ENCODE assay signal across 27 mouse cellular contexts in the genomic region with DNA sequence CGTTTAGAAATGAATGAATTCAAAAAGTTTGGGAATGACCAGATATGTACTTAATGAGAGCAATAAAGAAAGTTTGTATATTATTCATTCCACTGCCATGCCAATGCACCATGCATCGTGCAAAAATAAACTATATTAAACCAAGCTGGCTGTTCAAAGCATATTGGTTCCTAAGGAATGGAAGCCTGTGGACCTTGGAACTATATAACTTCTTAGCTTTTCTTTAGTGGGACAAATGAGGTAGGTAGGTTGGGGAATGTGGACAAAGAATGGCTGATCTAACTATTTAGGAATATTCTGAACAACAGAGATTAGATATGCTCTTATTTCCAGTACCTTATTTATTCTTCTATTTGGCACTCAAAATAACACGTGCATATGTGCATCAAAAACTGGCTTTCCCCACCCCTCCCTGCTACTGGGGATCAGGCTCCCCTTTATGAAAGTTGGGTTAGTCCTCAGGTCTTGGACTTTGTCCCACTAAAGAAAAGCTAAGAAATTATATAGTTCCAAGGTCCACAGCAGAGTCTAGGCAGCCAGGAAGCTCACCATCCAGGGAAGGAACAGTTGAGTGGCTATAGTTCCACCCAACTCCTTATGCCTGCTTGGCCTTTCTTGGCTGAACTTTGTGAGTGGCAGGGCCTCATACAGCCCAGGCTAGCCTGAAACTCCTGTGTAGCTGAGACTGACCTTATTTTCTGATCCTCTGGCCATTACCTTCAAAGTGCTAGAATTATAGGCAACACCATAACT.
A peak's percentile ranks its signal among the peaks of the same experiment; 100 is the strongest.
DNase-seq lines count a peak whose midpoint lies in the region; ATAC-seq lines count a peak whose summit lies in the region.
"Had no signal": no experiment of that assay in that cellular context is flagged by ENCODE, and none has a peak within 500 bp of the region (broad histone marks: within the 10 kb centered on the region; RNA-seq: fewer than 3 reads in every experiment).

No protein-coding gene starts in this region.

- H3K9me3 ChIP-seq in intestine, embryonic 14.5 days (ENCODE audit: control insufficient read depth, low read length) = no peaks in the 10 kb centered on the region
- no peaks in the 10 kb centered on the region for H3K9me3 ChIP-seq in intestine, embryonic 15.5 days
- no peaks in the 10 kb centered on the region for H3K9me3 ChIP-seq in stomach, embryonic 16.5 days (replicated peaks; ENCODE audit: control insufficient read depth, low read length)
- H3K9me3 ChIP-seq in heart, embryonic 10.5 days = no peaks in the 10 kb centered on the region
- H3K9me3 ChIP-seq: embryonic facial prominence, embryonic 10.5 days; embryonic facial prominence, embryonic 13.5 days; forebrain, embryonic 10.5 days; forebrain, embryonic 13.5 days; hindbrain, embryonic 13.5 days had no signal

- no peaks in the 10 kb centered on the region for H3K4me1 ChIP-seq in intestine, embryonic 14.5 days (replicated peaks; ENCODE audit: control insufficient read depth, insufficient read depth, low read length)
- H3K4me1 ChIP-seq in intestine, embryonic 15.5 days (replicated peaks) = peaks cover 7% of the 10 kb centered on the region; the same call in 1 of the 2 replicates
- H3K4me1 ChIP-seq in stomach, embryonic 16.5 days (ENCODE audit: control insufficient read depth, insufficient read depth, low read length) = no peaks in the 10 kb centered on the region
- peaks cover 15% of the 10 kb centered on the region for H3K4me1 ChIP-seq in heart, embryonic 10.5 days
- H3K4me1 ChIP-seq: embryonic facial prominence, embryonic 10.5 days; forebrain, embryonic 10.5 days; forebrain, embryonic 13.5 days had no signal

- H3K27ac ChIP-seq in intestine, embryonic 14.5 days (ENCODE audit: low read depth) = no peak overlapping the region
- peak overlapping the region; percentile 61 for H3K27ac ChIP-seq in intestine, embryonic 15.5 days
- H3K27ac ChIP-seq in stomach, embryonic 16.5 days (ENCODE audit: low read length) = no peak overlapping the region
- H3K27ac ChIP-seq in heart, embryonic 10.5 days = no peak overlapping the region
- H3K27ac ChIP-seq: embryonic facial prominence, embryonic 10.5 days; embryonic facial prominence, embryonic 13.5 days; forebrain, embryonic 10.5 days; forebrain, embryonic 13.5 days; heart, adult 2 months; hindbrain, embryonic 13.5 days had no signal

- DNase-seq in intestine, embryonic 14.5 days (ENCODE audit: low spot score) = no peak
- peak; percentile 67 for DNase-seq in large intestine, adult 2 months (ENCODE audit: low read depth, low spot score)
- no peak for DNase-seq in heart, embryonic 10.5 days (ENCODE audit: low spot score)
- DNase-seq in left cerebral cortex, adult 18-20 months (ENCODE audit: low spot score in 2 of 2) = no peak
- no peak for DNase-seq in cerebellum, postnatal 25 days
- DNase-seq: adrenal gland, adult 2 months; adrenal gland, postnatal 14 days; cerebellum, adult 11 months; cerebellum, adult 2 months; cerebellum, adult 9-11 months; cerebellum, postnatal 36 days; embryo, embryonic 11 days; gastrocnemius, postnatal 10 days; gastrocnemius, postnatal 36 days; heart, adult 2 months had no signal

- no peak overlapping the region for H3K9ac ChIP-seq in intestine, embryonic 14.5 days (ENCODE audit: low read length)
- no peak overlapping the region for H3K9ac ChIP-seq in intestine, embryonic 15.5 days
- H3K9ac ChIP-seq in stomach, embryonic 16.5 days (ENCODE audit: low read length) = no peak overlapping the region
- H3K9ac ChIP-seq: embryonic facial prominence, embryonic 13.5 days; forebrain, embryonic 13.5 days; hindbrain, embryonic 13.5 days had no signal

- no peak overlapping the region for H3K4me3 ChIP-seq in intestine, embryonic 14.5 days (ENCODE audit: low read depth, low read length)
- no peak overlapping the region for H3K4me3 ChIP-seq in intestine, embryonic 15.5 days (replicated peaks)
- H3K4me3 ChIP-seq in stomach, embryonic 16.5 days (replicated peaks; ENCODE audit: low read length) = no peak overlapping the region
- H3K4me3 ChIP-seq in heart, embryonic 10.5 days = no peak overlapping the region
- H3K4me3 ChIP-seq: embryonic facial prominence, embryonic 10.5 days; embryonic facial prominence, embryonic 13.5 days; erythroblast, embryonic 14.5 days; forebrain, embryonic 10.5 days; forebrain, embryonic 13.5 days; heart, adult 2 months; hindbrain, embryonic 13.5 days had no signal

- no peaks in the 10 kb centered on the region for H3K36me3 ChIP-seq in intestine, embryonic 14.5 days (ENCODE audit: control insufficient read depth, insufficient read depth, low read length)
- H3K36me3 ChIP-seq in intestine, embryonic 15.5 days = no peaks in the 10 kb centered on the region
- H3K36me3 ChIP-seq in stomach, embryonic 16.5 days (ENCODE audit: control insufficient read depth, insufficient read depth, low read length) = 0 out of 2 replicates have a peak, but pooled peaks cover 3% of the 10 kb centered on the region
- H3K36me3 ChIP-seq in heart, embryonic 10.5 days = no peaks in the 10 kb centered on the region

- ATAC-seq in intestine, embryonic 14.5 days (replicated peaks; ENCODE audit: low FRiP score, low TSS enrichment, low read depth) = 0 out of 2 replicates have a peak, but pooled peaks have one; percentile 58
- ATAC-seq in intestine, embryonic 15.5 days = peak; percentile 96
- ATAC-seq in stomach, embryonic 16.5 days (ENCODE audit: insufficient read depth, low FRiP score) = 0 out of 2 replicates have a peak, but pooled peaks have one; percentile 53
- ATAC-seq: CD4-positive, CD25-positive, alpha-beta regulatory T cell, adult 4 months; forebrain, embryonic 13.5 days; forebrain, embryonic 16.5 days; hindbrain, embryonic 16.5 days had no signal

- H3K4me2 ChIP-seq in intestine, embryonic 14.5 days (ENCODE audit: low read length) = no peak overlapping the region
- H3K4me2 ChIP-seq in intestine, embryonic 15.5 days (replicated peaks) = no peak overlapping the region
- H3K4me2 ChIP-seq in stomach, embryonic 16.5 days (ENCODE audit: low read depth, low read length) = no peak overlapping the region
- H3K4me2 ChIP-seq: embryonic facial prominence, embryonic 13.5 days; forebrain, embryonic 13.5 days; heart, embryonic 11.5 days; hindbrain, embryonic 13.5 days had no signal

- WGBS in intestine, embryonic 14.5 days = 86% methylated on average over 3 of the region's 3 CpGs
- WGBS in intestine, embryonic 15.5 days = 76% methylated on average over 3 of the region's 3 CpGs
- 32% methylated on average over 3 of the region's 3 CpGs for WGBS in large intestine, adult 2 months
- 80% methylated on average over 3 of the region's 3 CpGs for WGBS in stomach, embryonic 16.5 days
- 90% methylated on average over 3 of the region's 3 CpGs for WGBS in heart, embryonic 10.5 days

- H3K27me3 ChIP-seq in intestine, embryonic 14.5 days (replicated peaks; ENCODE audit: control insufficient read depth, insufficient read depth, low read length) = no peaks in the 10 kb centered on the region
- no peaks in the 10 kb centered on the region for H3K27me3 ChIP-seq in intestine, embryonic 15.5 days (replicated peaks)
- H3K27me3 ChIP-seq in stomach, embryonic 16.5 days (ENCODE audit: control insufficient read depth, insufficient read depth, low read length) = no peaks in the 10 kb centered on the region
- no peaks in the 10 kb centered on the region for H3K27me3 ChIP-seq in heart, embryonic 10.5 days (ENCODE audit: insufficient read depth, poor library complexity, severe bottlenecking)
- H3K27me3 ChIP-seq: embryonic facial prominence, embryonic 13.5 days; forebrain, embryonic 13.5 days; hindbrain, embryonic 13.5 days had no signal
